Mouse (Mus musculus) limb, embryonic 12.5 days (tissue): ENCODE measurements around the gene Ddost. TPM values are rescaled to one million over a fixed set of nuclear protein-coding genes. Genes with fewer than 3 reads are reported as not detected.
A peak's percentile ranks its signal among the peaks of the same experiment; 100 is the strongest.

ENCODE experiments used
- ATAC-seq: fragments of 200-750 bp; cut with Nextera tagmentation; 2 replicates; pipeline ENCODE4 v1.8.0; 2017; ENCODE audit warnings: low read depth, moderate TSS enrichment; ENCODE audit not compliant: insufficient number of reproducible peaks, insufficient read depth, low FRiP score, low TSS enrichment
- H3K27ac ChIP-seq: fragments of 300-500 bp; sonication (generic); 2 replicates; pipeline ENCODE4 v1.5.1; 2016; ENCODE audit warnings: mild to moderate bottlenecking, moderate library complexity
- H3K27me3 ChIP-seq: fragments of 300-500 bp; sonication (generic); 2 replicates; pipeline ENCODE4 v1.6.1; 2016; ENCODE audit warnings: mild to moderate bottlenecking, moderate library complexity
- H3K36me3 ChIP-seq: fragments of 300-500 bp; sonication (generic); 2 replicates; pipeline ENCODE4 v1.6.1; 2016; ENCODE audit warnings: mild to moderate bottlenecking, moderate library complexity
- H3K4me1 ChIP-seq: fragments of 300-500 bp; sonication (generic); replicated peaks from 2 replicates; pipeline ENCODE4 v1.6.1; 2016
- H3K4me2 ChIP-seq: fragments of 300-500 bp; sonication (generic); 2 replicates; pipeline ENCODE4 v1.6.1; 2016; ENCODE audit warnings: mild to moderate bottlenecking, moderate library complexity
- H3K4me3 ChIP-seq: fragments of 300-500 bp; sonication (generic); replicated peaks from 2 replicates; pipeline ENCODE4 v1.5.1; 2016; ENCODE audit warnings: mild to moderate bottlenecking
- H3K9ac ChIP-seq: fragments of 300-500 bp; sonication (generic); replicated peaks from 2 replicates; pipeline ENCODE4 v1.6.1; 2016; ENCODE audit warnings: mild to moderate bottlenecking, moderate library complexity
- H3K9me3 ChIP-seq: fragments of 300-500 bp; sonication (generic); 2 replicates; pipeline ENCODE4 v1.6.1; 2016; ENCODE audit warnings: mild to moderate bottlenecking, moderate library complexity
- whole genome bisulfite sequencing: fragments of 180-500 bp; shearing (Covaris S2); methylation state at CpG from one replicate; pipeline ENCODE4 v1.1.7; 2016; 5-methylcytosine and 5-hydroxymethylcytosine counted together
- polyA plus RNA-seq: library from polyadenylated mRNA; unstranded; fragments of >200 nt; fragmentation: Nextera tagmentation; extraction: Ambion mirVana; gene quantifications from 2 replicates; pipeline ENCODE4 v1.2.1, GENCODE M21; 2016

Ddost gene
- polyA plus RNA-seq: 289 and 299 TPM in 2 replicates

DNA sequence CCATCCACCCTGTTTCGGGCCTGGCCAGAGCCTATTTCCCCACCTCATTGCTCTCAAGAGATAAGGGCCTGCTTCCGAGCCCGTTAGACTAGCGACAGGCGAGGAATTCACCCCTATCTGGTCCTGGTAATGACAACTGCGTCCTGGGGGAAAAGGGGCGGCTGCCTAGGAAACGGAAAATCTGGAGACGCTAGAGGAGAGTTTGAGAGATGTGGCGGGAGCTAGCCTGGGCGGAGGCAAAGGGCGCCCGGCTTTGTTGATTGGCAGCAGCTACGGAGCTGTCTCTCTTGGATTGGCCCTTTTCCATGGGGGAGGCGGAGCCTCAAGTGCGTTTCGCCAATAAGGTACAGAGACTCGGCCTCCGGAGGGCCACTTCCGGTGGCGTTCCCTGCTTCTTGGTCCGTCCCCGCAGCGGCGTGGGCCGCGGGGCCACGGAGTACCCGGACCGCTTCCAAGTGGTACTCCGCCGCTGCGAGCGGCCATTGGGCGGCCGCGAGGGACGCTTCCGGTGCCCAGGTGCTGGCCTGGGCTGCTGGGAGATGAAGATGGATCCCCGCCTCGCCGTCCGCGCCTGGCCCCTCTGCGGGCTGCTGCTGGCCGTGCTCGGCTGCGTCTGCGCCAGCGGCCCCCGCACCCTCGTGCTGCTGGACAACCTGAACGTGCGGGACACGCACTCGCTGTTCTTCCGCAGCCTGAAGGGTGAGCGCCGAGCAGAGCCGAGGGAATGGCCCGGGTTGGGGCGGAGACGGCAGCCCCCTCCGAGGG, at the start of gene Ddost:
Gene Ddost (plus strand): TSS at position 391 of the 765 bp plus-strand sequence.
- H3K4me1 ChIP-seq: peaks cover 18% of the 10 kb centered on the region
- peaks cover 30% of the 10 kb centered on the region for H3K36me3 ChIP-seq
- peak within 1 kb of the TSS; percentile 75 for H3K27ac ChIP-seq
- peak within 1 kb of the TSS; percentile 87 for H3K4me2 ChIP-seq
- H3K4me3 ChIP-seq: peak within 1 kb of the TSS; percentile 93
- H3K27me3 ChIP-seq: no peaks in the 10 kb centered on the region
- under 1% methylated on average over 64 of the region's 64 CpGs for WGBS
- peak; percentile 97 for ATAC-seq
- peak within 1 kb of the TSS; percentile 94 for H3K9ac ChIP-seq
- H3K9me3 ChIP-seq: 0 out of 2 replicates have a peak, but pooled peaks cover 4% of the 10 kb centered on the region

DNA sequence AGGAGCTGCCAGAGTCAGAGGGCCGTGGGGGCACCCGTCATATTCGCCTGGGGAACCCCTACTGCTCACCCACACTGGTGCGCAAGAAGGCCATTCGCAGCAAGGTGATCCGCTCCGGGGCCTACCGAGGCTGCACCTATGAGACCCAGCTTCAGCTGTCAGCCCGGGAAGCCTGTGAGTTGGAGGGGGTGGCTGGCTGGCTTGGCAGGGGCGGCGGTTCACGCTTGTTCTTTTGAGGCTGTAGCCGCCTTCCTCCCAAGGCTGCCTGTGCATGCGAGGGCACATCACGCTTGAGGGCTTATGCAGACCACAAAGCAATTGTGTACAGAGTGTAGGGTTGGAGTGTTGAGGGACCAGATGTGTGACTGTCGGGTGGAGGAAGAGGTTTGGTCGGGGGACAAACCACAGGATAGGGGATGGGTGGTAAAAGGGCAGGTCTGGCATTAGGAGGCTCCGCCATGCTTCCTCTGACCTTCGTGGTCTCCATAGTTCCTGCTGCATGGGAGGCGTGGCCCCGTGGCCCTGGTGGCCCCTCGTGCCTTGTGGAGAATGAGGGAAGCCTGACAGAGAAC, 47.3 kb upstream of the Ddost start:
- ATAC-seq: no peak
- Histone ChIP-seq H3K27ac (no peak overlapping the region), H3K4me1 (peaks cover 11% of the 10 kb centered on the region), H3K9me3 (no peaks in the 10 kb centered on the region), H3K27me3 (peaks cover 62% of the 10 kb centered on the region), H3K9ac (no peak overlapping the region), H3K4me2 (no peak overlapping the region), H3K4me3 (no peak overlapping the region), H3K36me3 (0 out of 2 replicates have a peak, but pooled peaks cover 2% of the 10 kb centered on the region)
- WGBS: 83% methylated on average over 22 of the region's 22 CpGs

DNA sequence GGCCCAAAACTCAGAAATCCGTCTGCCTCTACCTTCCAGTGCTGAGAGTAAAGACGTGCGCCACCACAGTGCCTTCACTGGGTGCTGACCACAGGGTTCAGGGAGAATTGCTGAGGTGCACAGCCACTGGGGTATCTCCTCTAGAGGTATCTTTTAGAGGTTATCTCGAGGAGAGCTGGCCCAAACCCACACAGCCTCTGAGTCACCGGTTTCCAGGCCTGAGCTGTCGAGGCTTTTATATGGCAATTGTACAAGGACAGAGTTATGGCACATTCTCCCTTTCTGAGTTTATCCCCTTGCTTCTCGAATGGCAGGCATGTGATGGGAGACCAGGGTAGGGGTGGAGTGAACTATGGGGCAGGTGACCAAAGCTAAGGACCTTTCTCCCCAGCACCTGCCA, 45.9 kb upstream of the Ddost start:
- Histone ChIP-seq H3K4me3 (no peak overlapping the region), H3K4me2 (no peak overlapping the region), H3K4me1 (0 out of 2 replicates have a peak, but pooled peaks cover 7% of the 10 kb centered on the region), H3K27me3 (peaks cover 60% of the 10 kb centered on the region), H3K9ac (no peak overlapping the region), H3K36me3 (0 out of 2 replicates have a peak, but pooled peaks cover 2% of the 10 kb centered on the region), H3K9me3 (no peaks in the 10 kb centered on the region), H3K27ac (no peak overlapping the region)
- 79% methylated on average over 7 of the region's 7 CpGs for WGBS
- no peak for ATAC-seq

DNA sequence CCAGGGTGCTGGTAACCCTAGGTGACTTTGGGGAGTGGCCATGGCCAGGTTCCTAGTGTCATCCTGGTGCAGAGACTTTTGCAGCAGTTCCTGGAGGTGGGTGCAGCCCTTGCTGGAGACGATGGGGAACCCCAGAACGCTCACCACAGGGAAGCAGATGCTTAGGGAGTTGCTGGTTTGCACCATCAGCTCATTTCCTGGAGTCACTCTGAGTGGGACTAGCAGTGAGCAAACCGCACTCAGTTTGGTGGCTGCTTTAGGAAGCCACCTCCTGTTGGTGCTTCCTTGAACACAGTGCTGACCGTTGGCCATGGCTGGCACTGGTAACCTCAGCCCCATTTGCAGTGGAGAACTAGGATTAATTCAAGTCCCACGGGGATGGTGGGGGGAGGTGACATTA, 45.0 kb upstream of the Ddost start:
- H3K27me3 ChIP-seq: peaks cover 60% of the 10 kb centered on the region
- H3K4me2 ChIP-seq: no peak overlapping the region
- H3K9ac ChIP-seq: no peak overlapping the region
- ATAC-seq: no peak
- no peak overlapping the region for H3K27ac ChIP-seq
- 0 out of 2 replicates have a peak, but pooled peaks cover 7% of the 10 kb centered on the region for H3K4me1 ChIP-seq
- no peaks in the 10 kb centered on the region for H3K9me3 ChIP-seq
- H3K4me3 ChIP-seq: no peak overlapping the region
- 85% methylated on average over 5 of the region's 5 CpGs for WGBS
- H3K36me3 ChIP-seq: 0 out of 2 replicates have a peak, but pooled peaks cover 2% of the 10 kb centered on the region

DNA sequence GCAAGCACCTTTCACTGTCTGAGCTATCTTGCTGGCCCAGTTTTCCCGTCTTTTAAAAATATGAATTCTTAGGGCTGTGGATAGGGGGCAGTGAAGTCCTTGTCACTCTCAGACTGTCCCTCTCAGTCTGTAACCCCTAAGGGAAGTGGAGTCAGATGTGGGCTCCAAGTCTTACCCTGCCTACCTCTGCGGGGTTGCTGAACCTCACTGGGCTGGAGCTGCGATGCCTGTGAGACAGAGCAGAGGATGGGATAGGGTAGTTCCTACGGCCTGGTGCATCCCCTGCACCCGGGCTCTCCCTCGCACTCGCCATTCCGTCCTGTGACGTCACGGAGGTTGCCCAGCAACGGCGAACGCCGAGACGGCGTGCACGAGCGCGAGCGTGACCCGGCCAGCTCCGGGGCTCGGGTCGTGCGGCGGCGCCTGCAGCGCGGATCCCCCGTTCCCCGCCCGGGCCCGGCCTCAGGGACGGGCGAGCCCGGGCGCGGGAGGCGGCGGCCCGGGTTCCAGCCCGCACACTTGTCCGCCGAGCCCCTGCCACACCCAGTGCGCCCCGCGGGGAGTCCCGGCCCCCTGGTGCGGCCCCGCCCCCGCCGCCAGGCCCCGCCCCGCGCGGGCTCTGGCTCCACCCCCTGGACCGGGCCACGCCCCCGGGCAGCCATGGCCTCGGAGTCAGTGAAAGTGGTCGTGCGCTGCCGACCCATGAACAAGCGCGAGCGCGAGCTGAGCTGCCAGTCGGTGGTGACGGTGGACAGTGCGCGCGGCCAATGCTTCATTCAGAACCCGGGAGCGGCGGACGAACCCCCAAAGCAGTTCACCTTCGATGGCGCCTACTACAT, 42.5 kb upstream of the Ddost start:
- H3K36me3 ChIP-seq: 0 out of 2 replicates have a peak, but pooled peaks cover 2% of the 10 kb centered on the region
- no peaks in the 10 kb centered on the region for H3K9me3 ChIP-seq
- H3K4me1 ChIP-seq: 0 out of 2 replicates have a peak, but pooled peaks cover 7% of the 10 kb centered on the region
- H3K27ac ChIP-seq: no peak overlapping the region
- peak overlapping the region; percentile 40; the same call in 1 of the 2 replicates for H3K9ac ChIP-seq
- peak; percentile 79 for ATAC-seq
- peak overlapping the region; percentile 76 for H3K4me2 ChIP-seq
- WGBS: under 1% methylated on average over 78 of the region's 78 CpGs
- H3K27me3 ChIP-seq: peaks cover 53% of the 10 kb centered on the region
- H3K4me3 ChIP-seq: peak overlapping the region; percentile 74

DNA sequence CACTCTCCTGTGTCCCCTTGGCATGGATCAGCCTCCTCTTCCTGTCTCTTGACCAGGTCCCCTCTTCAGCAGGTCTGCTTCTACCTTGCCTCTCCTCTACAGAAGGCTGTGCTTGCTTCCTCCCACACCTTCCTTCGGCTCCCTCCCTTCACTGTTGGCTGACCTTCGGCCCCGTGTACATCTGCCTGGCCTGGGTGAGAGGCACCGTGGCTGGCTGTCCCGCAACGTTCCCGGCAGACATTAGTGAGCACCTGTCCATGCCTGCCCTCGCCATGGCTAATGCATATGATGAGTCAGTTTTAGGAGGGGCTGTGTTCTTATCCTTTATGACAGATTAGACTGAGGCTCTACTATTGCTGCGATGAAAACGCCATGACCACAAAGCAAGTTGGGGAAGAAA, 36.7 kb upstream of the Ddost start:
- no peak for ATAC-seq
- H3K27ac ChIP-seq: no peak overlapping the region
- 85% methylated on average over 10 of the region's 10 CpGs for WGBS
- H3K4me3 ChIP-seq: no peak overlapping the region
- peaks cover 33% of the 10 kb centered on the region for H3K27me3 ChIP-seq
- H3K9me3 ChIP-seq: no peaks in the 10 kb centered on the region
- 0 out of 2 replicates have a peak, but pooled peaks cover 3% of the 10 kb centered on the region for H3K4me1 ChIP-seq
- no peaks in the 10 kb centered on the region for H3K36me3 ChIP-seq
- no peak overlapping the region for H3K4me2 ChIP-seq
- H3K9ac ChIP-seq: no peak overlapping the region

DNA sequence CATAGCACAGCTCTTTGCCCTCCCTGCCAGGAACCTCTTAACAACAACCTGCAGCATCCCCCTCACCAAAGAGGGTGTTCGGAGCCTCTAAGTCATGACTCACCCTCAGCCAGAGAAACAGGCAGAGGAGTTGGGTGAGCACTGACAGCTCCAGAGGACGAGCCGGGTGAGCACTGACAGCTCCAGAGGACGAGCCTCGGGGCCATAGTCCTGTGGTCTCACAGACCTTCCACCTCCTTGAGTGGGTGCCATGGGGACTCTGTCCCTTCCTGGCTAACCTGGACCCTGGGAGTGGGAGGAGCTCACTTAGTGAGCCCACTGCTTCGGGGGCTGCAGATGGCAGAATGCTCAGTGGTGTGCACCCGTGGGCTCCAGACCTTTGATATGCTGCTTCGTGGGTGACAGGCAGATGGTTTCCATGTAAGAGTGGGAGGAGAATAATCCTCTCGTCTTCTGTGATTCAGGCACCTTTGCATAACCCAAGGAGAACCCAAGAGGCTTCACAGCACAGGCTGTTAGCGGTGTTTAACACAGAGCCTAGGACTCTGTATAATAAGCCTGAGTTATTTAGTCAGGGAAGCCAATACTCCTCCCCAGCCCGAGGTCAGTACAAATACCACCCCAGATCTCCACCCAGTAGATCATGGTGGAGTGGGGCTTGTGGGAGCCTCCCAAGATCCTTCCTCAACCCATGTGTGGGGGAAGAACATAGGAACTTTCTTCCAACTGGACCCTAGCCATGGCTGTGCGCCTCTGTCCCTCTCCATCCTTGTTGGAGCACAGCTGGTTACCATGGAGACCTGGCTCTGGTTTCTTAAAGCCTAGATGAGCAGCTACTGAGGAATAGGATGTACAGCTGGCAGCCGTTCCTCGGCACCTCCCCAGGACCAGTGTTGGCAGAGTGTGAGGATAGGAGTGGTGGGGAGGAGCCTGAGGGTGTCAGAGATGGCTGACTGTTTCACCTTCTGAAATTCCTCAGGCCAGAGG, 32.2 kb upstream of the Ddost start:
- Histone ChIP-seq H3K4me3 (no peak overlapping the region), H3K27ac (no peak overlapping the region), H3K4me2 (no peak overlapping the region), H3K27me3 (peaks cover 12% of the 10 kb centered on the region), H3K36me3 (no peaks in the 10 kb centered on the region), H3K4me1 (no peaks in the 10 kb centered on the region), H3K9me3 (no peaks in the 10 kb centered on the region), H3K9ac (no peak overlapping the region)
- no peak for ATAC-seq
- WGBS: 68% methylated on average over 14 of the region's 14 CpGs

DNA sequence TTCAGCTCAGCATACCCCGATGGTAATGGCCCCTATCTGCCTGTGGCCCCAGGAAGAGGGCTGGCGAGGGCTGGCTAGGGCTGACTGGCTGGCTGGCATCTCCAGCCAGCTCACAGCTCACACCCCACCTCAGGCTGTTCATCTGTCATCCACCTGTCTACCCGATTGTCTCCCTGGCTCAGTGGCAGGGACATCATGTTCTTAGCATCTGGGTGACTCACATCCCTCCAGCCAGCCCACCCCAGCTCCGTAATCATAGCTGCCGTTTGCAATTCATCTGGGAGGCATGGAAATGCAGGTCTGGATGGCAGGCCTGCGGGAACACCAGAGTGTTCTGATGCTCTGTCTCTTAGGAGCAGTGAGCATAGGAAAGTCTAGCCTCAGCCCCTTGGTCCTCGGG, 26.2 kb upstream of the Ddost start:
- no peak overlapping the region for H3K4me2 ChIP-seq
- no peak overlapping the region for H3K4me3 ChIP-seq
- no peak overlapping the region for H3K9ac ChIP-seq
- no peaks in the 10 kb centered on the region for H3K4me1 ChIP-seq
- no peaks in the 10 kb centered on the region for H3K9me3 ChIP-seq
- WGBS: 66% methylated on average over 7 of the region's 7 CpGs
- H3K36me3 ChIP-seq: no peaks in the 10 kb centered on the region
- no peak for ATAC-seq
- no peak overlapping the region for H3K27ac ChIP-seq
- H3K27me3 ChIP-seq: peaks cover 3% of the 10 kb centered on the region; the same call in 1 of the 2 replicates

DNA sequence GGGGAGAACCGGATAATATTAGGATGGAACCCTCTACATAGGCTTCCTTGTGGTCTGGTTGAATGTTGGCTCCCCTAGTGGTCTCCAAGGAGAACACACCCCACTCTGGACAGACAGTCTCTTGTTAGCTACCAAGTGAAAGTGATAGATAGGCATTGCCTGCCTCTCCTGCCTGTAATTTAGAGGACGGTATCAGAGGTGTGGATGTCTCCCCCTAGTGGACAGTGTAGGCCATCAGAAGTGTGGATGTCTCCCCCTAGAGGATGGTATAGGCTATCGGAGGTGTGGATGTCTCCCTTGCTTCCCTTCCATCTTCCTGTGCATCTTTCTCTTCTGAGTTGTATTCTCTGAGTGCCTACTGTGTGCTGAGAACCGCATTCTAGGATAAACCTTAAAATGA, 21.7 kb upstream of the Ddost start:
- WGBS: 28% methylated on average over 4 of the region's 4 CpGs
- no peak overlapping the region for H3K4me2 ChIP-seq
- no peak overlapping the region for H3K4me3 ChIP-seq
- no peaks in the 10 kb centered on the region for H3K36me3 ChIP-seq
- H3K9me3 ChIP-seq: no peaks in the 10 kb centered on the region
- no peak overlapping the region for H3K27ac ChIP-seq
- no peaks in the 10 kb centered on the region; the same call in 1 of the 2 replicates for H3K27me3 ChIP-seq
- H3K9ac ChIP-seq: no peak overlapping the region
- no peak for ATAC-seq
- H3K4me1 ChIP-seq: no peaks in the 10 kb centered on the region

DNA sequence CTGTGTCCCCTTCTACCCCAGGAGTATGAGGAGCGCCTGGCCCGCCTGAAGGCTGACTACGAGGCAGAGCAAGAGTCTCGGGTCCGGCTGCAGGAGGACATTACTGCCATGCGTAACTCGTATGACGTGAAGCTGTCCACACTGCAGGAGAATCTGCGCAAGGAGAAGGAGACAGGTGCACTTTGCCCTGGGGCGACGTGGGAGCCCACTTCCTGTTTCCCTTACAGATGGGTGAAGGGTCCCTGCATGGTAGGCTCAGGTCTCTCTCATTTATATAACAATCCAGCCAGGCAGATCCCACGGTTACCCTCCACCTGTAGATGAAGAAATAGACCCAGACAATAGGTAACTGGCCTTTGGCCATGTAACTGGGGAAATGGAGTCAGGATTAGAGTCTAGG, 18.1 kb upstream of the Ddost start:
- H3K27me3 ChIP-seq: no peaks in the 10 kb centered on the region
- H3K9ac ChIP-seq: no peak overlapping the region
- ATAC-seq: no peak
- 84% methylated on average over 12 of the region's 12 CpGs for WGBS
- no peak overlapping the region for H3K4me3 ChIP-seq
- no peaks in the 10 kb centered on the region for H3K36me3 ChIP-seq
- no peaks in the 10 kb centered on the region for H3K9me3 ChIP-seq
- no peaks in the 10 kb centered on the region for H3K4me1 ChIP-seq
- no peak overlapping the region for H3K27ac ChIP-seq
- H3K4me2 ChIP-seq: no peak overlapping the region
